Mouse (Mus musculus) brown adipose tissue, adult 24 weeks (tissue): ENCODE data around the gene Scap. TPM values are rescaled to one million over a fixed set of nuclear protein-coding genes. Genes with fewer than 3 reads are reported as not detected.
"Not testable (repeated sequence)": the region's sequence is repeated elsewhere in the genome, so short reads cannot be mapped to it uniquely, and the experiment has no call there.

Experiments used
- H3K27ac ChIP-seq: fragments of 200-500 bp; replicated peaks from 2 replicates; pipeline ENCODE4 v1.5.1; 2012; ENCODE audit warnings: low read depth, mild to moderate bottlenecking, low read length
- H3K4me1 ChIP-seq: fragments of 200-500 bp; 2 replicates; pipeline ENCODE4 v1.6.1; 2012; ENCODE audit warnings: low read length, mixed read lengths; ENCODE audit not compliant: control insufficient read depth, insufficient read depth, insufficient read length
- H3K4me3 ChIP-seq: fragments of 200-500 bp; 2 replicates; pipeline ENCODE4 v1.5.1; 2012; ENCODE audit warnings: low read depth, mild to moderate bottlenecking, low read length, moderate library complexity; ENCODE audit not compliant: insufficient read depth
- polyA plus RNA-seq: library from polyadenylated mRNA; stranded (reverse); fragments of >200 nt; gene quantifications from 2 replicates; pipeline ENCODE4 v1.2.4, GENCODE M21; 2012; ENCODE audit not compliant: missing spikeins, insufficient read depth, insufficient read length

Scap gene
- polyA plus RNA-seq, 1 experiment, result 18.7 TPM

DNA sequence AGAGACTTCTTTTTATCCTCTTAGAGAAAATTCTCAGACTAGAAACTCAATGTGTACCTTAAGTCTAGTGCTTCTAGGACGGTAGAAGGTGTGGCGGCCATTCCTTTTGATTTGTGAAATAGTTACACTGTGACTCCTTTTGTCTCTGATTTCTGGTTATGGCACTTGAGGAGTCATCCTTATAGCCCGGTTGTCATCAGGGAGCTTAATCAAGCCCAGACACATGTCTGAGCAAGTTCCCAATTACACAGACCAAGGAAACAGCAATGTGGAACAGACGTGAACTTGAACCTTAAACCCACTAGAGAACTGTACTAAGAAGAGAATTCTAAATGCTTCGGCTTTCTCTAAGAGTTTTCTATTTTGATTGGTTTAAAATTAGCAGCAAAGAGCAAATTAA is 17.1 kb downstream of the Scap start:
- H3K4me1 ChIP-seq, result peaks cover 3% of the 10 kb centered on the region; the same call in 1 of the 2 replicates
- H3K4me3 ChIP-seq, result no peak overlapping the region
- no peak overlapping the region for H3K27ac ChIP-seq

DNA sequence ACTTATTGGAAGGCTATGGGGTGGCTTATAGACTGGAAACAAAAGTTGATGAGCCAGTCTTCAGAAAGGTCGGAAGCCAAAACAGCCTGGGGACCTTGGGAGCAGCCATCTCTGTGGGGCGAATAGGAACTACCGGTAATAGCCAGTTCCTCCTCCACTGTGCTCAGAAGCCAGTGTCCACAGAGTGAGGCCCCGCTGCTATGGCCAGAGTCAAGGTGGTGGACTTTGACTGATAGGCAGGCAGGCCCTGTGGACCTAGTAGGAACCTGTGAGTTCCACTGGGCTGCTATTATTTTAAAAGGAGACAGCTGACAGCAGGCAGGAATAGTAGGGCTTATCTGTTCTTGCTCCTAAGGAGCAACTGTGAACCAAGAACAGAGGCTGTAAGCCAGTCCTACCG is 17.5 kb downstream of the Scap start:
- Histone ChIP-seq H3K4me1 (peaks cover 3% of the 10 kb centered on the region; the same call in 1 of the 2 replicates), H3K27ac (no peak overlapping the region), H3K4me3 (no peak overlapping the region)

DNA sequence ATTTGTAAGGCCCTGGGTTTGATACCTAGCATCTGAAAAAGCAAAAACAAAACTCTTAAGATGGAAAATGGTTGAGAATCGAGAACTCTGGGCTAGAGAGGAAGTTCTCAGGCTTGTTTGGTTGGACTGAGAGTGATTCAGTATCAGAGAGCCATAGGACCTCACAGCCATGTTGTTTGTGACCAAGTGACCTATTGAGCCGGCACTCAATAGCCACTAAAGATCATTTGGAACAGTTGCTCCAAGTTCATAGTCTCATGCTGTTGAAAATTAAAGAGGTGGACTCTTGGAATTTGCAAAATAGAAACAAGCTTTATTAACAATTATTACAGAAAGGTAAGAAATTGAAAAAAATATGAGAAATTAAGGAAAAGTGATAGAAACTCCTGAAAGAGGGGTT is 18.3 kb downstream of the Scap start:
- peaks cover 3% of the 10 kb centered on the region; the same call in 1 of the 2 replicates for H3K4me1 ChIP-seq
- H3K4me3 ChIP-seq, result no peak overlapping the region
- no peak overlapping the region for H3K27ac ChIP-seq

DNA sequence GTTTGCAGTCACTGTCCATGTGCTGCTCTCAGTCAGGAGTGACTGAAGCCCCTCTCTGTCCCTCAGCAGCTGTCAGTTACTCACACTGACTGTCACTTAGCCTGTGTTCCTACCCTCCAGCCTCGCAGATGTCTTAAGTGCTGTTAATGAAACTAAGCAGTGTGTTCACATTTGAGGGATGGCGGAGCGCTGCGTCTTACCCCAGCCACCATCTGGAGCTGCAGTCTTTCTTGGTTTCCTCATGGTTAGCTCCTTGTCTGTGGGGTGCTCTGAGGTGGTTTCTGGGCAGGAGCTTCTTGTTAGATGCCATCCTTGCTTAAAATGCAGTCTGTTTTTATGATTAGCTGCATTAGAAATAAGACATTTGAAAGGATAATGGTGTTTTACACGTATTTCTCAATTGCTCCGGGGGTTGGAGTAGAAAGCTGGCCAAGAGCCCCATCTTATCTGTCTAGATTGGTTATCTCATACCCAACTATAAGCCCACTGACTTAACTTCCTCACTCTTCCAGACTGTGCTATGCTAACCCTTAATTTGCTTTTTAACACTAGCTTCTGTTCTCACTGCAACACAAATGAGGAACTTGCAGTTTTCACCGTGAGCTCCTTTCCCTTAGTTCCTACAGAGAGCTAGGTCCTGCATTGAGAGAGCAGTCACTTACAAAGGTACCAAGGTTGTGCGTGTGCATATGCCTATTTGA is 19.0 kb downstream of the Scap start:
- no peak overlapping the region for H3K4me3 ChIP-seq
- peaks cover 3% of the 10 kb centered on the region; the same call in 1 of the 2 replicates for H3K4me1 ChIP-seq
- H3K27ac ChIP-seq, result no peak overlapping the region

DNA sequence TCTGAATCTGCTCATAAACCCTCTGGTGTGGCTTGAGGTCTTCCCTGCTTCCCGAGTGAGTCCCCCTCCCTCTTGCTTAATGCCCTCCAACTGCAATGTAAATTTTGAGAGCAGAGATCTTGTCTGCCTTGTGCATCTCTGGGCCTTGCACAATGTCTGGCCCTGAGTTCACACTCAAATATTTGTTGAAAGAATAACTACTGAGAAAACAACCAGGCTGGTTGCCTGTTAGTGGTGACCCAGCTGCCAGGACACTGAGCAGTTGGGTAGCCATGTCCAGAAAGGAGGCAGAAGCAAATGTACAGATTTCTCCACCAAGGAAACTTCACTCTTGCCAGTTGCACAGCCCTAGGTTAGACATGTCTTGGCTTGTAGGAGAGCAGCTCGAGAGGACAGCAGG is 25.3 kb downstream of the Scap start:
- Histone ChIP-seq H3K27ac (no peak overlapping the region), H3K4me1 (no peaks in the 10 kb centered on the region), H3K4me3 (no peak overlapping the region)

DNA sequence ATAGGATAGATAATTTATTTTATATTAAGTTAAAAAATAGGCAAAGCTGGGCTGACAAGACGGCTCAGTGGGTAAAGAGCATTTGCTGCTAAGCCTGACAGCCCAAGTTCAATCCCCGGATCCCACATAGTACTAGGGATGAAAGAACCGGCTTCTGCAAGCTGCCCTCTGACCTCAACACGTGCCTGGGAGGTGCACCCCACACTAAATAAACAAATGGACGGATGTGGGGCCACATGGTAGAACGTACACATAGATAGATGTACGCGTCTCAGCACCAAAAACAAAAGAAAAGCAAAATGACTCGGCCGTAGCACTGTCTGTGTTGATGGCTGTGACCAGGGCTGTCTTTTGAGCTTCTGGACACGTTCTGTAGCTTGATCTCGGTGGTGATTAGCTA is 28.2 kb downstream of the Scap start:
- no peak overlapping the region for H3K4me3 ChIP-seq
- H3K27ac ChIP-seq, result no peak overlapping the region

DNA sequence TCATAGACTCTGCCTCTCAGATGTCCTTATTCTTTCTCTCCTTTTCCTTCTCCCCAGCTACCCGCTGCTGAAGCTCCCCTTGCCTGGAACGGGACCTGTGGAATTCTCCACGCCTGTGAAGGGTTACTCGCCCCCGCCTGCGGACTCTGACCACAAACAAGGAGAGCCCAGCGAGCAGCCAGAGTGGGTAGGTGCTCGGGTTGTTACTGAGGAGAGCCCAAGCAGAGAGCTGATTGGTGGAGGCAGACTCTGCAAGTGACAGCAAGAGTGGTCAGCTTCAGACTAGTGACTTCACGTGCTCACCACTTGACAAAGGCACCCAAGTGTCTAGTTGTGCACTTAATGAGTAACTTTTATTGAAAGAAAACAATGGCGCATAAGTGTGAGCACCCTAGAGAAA is 29.2 kb downstream of the Scap start:
- Histone ChIP-seq H3K27ac (no peak overlapping the region), H3K4me1 (0 out of 2 replicates have a peak, but pooled peaks cover 3% of the 10 kb centered on the region), H3K4me3 (no peak overlapping the region)

More for the DNA sequence above, 28.2 kb downstream of the Scap start:
- no peaks in the 10 kb centered on the region for H3K4me1 ChIP-seq

DNA sequence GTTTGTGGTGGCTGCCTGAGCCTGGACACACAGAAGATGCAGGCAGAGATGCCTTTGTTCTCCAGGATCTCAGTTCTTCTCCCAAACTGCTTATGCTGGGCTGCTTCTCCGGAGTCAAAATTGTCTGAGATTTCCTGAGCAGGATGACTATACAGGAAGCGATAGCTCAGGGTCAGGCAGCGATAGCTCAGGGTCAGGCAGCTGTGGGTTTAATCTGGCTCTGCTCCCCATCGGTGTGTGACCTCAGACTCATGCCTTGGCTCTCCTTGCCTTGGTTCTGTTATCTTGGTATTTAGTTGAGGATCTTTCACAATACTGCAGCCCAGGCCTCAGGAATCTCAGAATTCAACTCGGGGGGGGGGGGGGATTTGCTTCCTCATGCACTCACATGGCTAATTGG is 33.7 kb downstream of the Scap start:
- no peak overlapping the region for H3K27ac ChIP-seq
- 0 out of 2 replicates have a peak, but pooled peaks cover 3% of the 10 kb centered on the region for H3K4me1 ChIP-seq
- no peak overlapping the region for H3K4me3 ChIP-seq

DNA sequence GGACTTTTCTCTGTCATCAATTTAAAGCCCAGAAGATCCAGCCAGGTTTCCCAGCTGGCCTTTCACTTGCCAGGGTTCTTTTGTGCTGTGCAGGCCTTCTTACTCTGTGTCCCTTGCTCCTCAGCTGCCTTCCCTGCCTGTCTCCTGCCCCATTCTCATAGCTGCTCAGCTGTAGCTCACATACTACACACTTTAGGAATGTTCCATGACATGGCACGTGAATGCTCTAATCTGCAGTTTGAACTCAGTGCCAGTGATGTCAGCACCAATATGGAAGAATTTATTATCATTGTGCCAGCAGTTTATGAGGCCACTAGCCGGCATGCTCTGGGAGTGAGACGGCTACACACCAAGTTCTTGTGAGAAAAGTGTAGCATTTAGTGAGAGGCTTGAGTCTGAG is 36.8 kb downstream of the Scap start:
- Histone ChIP-seq H3K4me1 (0 out of 2 replicates have a peak, but pooled peaks cover 3% of the 10 kb centered on the region), H3K27ac (no peak overlapping the region), H3K4me3 (no peak overlapping the region)

DNA sequence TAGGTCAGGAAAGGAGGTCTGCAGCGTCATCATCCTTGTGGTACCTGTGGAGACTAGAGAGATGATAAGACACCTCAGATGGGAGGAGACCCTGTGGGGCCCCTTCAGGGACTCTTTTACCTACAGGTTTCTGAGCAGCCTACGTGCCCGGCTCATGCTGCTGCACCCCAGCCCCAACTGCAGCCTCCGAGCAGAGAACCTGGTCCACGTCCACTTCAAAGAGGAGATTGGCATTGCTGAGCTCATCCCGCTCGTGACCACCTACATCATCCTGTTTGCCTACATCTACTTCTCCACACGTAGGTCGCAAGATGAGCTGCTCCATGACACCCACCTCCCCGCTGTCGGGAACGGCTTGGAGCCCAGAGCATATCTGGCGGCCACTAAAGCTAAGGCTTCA is 40.8 kb downstream of the Scap start:
- H3K4me3 ChIP-seq, result no peak overlapping the region
- H3K27ac ChIP-seq, result no peak overlapping the region
- no peaks in the 10 kb centered on the region for H3K4me1 ChIP-seq

DNA sequence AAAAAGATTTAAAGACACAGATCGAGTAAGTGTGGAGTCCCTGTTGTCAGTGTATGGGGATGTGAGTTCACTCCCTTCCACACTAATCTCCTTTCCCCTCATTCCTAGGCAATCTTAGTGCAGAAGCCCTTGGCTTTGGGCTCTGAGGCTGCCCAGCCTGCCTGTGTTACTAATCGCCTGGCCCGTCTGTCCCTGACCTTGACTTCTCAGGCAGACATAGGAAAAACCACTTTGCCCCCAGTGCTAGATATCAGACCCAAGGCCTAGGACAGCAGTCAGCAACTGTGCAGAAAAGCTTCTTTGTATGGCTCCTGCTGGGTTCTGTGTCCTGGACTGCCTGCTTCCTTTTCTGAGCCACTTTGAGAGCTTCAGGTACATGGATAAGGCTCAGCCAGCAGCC is 42.6 kb downstream of the Scap start:
- H3K4me1 ChIP-seq, result no peaks in the 10 kb centered on the region
- no peak overlapping the region for H3K27ac ChIP-seq
- no peak overlapping the region for H3K4me3 ChIP-seq

DNA sequence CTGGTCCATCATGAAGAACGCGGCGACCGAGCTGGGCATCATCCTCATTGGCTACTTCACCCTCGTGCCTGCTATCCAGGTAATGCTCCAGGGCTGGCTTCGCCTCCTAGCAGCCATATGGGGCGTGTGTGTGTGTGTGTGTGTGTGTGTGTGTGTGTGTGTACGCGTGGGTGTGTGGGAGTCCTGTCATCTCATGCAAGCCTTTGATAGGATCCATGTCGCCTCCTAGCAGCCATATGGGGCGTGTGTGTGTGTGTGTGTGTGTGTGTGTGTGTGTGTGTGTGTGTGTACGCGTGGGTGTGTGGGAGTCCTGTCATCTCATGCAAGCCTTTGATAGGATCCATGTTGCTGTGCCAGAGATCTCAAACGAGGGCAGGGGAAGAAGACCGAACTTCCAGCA is 44.6 kb downstream of the Scap start:
- not testable (repeated sequence) for H3K4me1 ChIP-seq, H3K4me3 ChIP-seq, H3K27ac ChIP-seq

DNA sequence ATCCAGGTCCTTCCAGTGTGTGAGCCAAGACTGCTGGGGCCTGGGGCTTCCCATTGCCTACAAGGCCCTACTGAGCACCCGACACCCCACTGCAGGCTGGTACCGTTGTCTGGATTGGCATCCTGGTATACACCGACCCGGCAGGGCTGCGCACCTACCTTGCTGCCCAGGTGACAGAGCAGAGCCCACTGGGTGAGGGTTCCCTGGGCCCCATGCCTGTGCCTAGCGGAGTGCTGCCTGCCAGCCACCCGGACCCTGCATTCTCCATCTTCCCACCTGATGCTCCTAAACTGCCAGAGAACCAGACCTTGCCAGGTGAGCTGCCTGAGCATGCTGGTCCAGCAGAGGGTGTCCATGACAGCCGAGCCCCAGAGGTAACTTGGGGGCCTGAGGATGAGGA is 46.3 kb downstream of the Scap start:
- Histone ChIP-seq H3K27ac (no peak overlapping the region), H3K4me1 (no peaks in the 10 kb centered on the region), H3K4me3 (no peak overlapping the region)

DNA sequence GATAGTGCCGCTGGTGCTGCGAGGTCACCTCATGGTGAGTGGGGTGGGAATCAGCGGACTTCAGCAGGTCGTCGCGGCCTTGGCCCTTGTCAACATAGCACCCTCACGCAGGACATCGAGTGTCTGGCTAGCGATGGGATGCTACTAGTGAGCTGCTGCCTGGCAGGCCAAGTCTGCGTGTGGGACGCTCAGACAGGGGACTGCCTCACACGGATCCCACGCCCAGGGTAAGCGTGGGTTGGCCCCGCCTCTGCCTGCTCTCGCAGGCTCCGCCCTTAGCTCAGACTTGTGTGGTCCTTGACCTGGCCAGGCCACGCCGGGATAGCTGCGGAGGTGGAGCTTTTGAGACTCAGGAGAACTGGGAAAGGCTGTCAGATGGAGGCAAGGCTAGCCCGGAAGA is 47.6 kb downstream of the Scap start:
- H3K4me1 ChIP-seq, result no peaks in the 10 kb centered on the region
- no peak overlapping the region for H3K4me3 ChIP-seq
- H3K27ac ChIP-seq, result no peak overlapping the region

DNA sequence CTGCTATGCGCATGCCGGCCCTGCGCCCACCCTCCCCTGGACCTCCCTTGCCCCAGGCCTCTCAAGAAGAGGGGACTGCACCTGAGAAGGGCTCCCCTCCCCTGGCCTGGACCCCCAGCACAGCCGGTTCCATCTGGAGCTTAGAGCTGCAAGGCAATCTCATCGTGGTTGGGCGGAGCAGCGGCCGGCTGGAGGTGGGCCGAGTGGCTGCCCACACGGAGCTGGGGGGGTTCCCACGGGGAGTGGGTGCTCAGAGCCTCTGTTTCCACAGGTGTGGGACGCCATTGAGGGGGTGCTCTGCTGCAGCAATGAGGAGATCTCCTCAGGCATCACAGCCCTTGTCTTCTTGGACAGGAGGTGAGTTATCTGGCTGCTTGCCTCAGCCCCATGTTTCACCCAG is 48.2 kb downstream of the Scap start:
- no peak overlapping the region for H3K4me3 ChIP-seq
- no peak overlapping the region for H3K27ac ChIP-seq
- no peaks in the 10 kb centered on the region for H3K4me1 ChIP-seq

DNA sequence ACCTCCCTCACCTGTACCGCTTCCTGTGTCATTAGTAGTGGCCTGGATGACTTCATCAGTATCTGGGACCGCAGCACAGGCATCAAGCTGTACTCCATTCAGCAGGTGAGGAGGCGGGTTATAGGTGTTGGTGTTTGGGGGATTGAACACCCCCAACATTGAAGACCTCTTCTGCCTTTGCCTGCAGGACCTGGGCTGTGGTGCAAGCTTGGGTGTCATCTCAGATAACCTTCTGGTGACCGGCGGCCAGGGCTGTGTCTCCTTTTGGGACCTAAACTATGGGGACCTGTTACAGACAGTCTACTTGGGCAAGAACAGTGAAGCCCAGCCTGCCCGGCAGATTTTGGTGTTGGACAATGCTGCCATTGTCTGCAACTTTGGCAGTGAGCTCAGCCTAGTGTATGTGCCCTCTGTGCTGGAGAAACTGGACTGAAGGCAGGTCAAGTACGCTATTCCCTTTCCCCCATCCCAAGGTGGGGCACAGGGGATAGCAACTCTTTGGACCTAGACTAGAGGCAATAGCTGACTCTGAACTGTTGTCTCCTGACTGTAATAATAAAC is 51.4 kb downstream of the Scap start:
- H3K4me1 ChIP-seq, result no peaks in the 10 kb centered on the region
- no peak overlapping the region for H3K27ac ChIP-seq
- no peak overlapping the region for H3K4me3 ChIP-seq
